In genomic region chr6:72512386-72513070, GRCm38 (mm10) we compare ENCODE assay signal across 8 mouse cellular contexts. TPM values are rescaled to one million over a fixed set of nuclear protein-coding genes. Genes with fewer than 3 reads are reported as not detected.
A peak's percentile ranks its signal among the peaks of the same experiment; 100 is the strongest.
DNase-seq lines count a peak whose midpoint lies in the region; ATAC-seq and TF ChIP-seq lines count a peak whose summit lies in the region.

No protein-coding gene starts in this region.

- H3K9me3 ChIP-seq in embryonic facial prominence, embryonic 14.5 days (ENCODE audit: control insufficient read depth, low read length): no peaks in the 10 kb centered on the region
- no peaks in the 10 kb centered on the region for H3K9me3 ChIP-seq in kidney, embryonic 14.5 days (ENCODE audit: control insufficient read depth, low read length)
- no peaks in the 10 kb centered on the region for H3K9me3 ChIP-seq in limb, embryonic 15.5 days
- no peaks in the 10 kb centered on the region for H3K9me3 ChIP-seq in midbrain, postnatal 0 days (ENCODE audit: low read length)

- peak; percentile 90 for DNase-seq in 3134 (ENCODE audit: extremely low read depth, insufficient read length, low spot score)
- peak; percentile 89 for DNase-seq in embryonic facial prominence, embryonic 14.5 days (ENCODE audit: low spot score)
- DNase-seq in heart, adult 9 months (ENCODE audit: low spot score in 2 of 2): peak; percentile 93
- DNase-seq in midbrain, postnatal 0 days (ENCODE audit: low spot score): peak; percentile 91
- DNase-seq in spleen, postnatal 10 days (ENCODE audit: low spot score in 2 of 2): peak; percentile 62 to 79

- H3K36me3 ChIP-seq in embryonic facial prominence, embryonic 14.5 days (ENCODE audit: control insufficient read depth, insufficient read depth, low read length): no peaks in the 10 kb centered on the region
- no peaks in the 10 kb centered on the region for H3K36me3 ChIP-seq in kidney, embryonic 14.5 days (ENCODE audit: control insufficient read depth, insufficient read depth, low read length)
- H3K36me3 ChIP-seq in limb, embryonic 15.5 days: no peaks in the 10 kb centered on the region
- H3K36me3 ChIP-seq in midbrain, postnatal 0 days (ENCODE audit: insufficient read depth, low read length): no peaks in the 10 kb centered on the region

- 8% methylated on average over 33 of the region's 33 CpGs for WGBS in bone marrow, adult 2 months
- whole genome bisulfite sequencing in embryonic facial prominence, embryonic 14.5 days: 9% methylated on average over 17 of the region's 33 CpGs
- 8% methylated on average over 33 of the region's 33 CpGs for WGBS in kidney, embryonic 14.5 days
- 5% methylated on average over 32 of the region's 33 CpGs for WGBS in limb, embryonic 15.5 days
- 1% methylated on average over 33 of the region's 33 CpGs for WGBS in midbrain, postnatal 0 days

- peak overlapping the region; percentile 72 for H3K27ac ChIP-seq in bone marrow, adult 2 months (ENCODE audit: control insufficient read depth, insufficient read depth, low read depth, low read length, poor library complexity)
- peak overlapping the region; percentile 92 for H3K27ac ChIP-seq in embryonic facial prominence, embryonic 14.5 days (replicated peaks; ENCODE audit: low read depth, low read length)
- peak overlapping the region; percentile 78 for H3K27ac ChIP-seq in kidney, embryonic 14.5 days (ENCODE audit: low read depth, low read length)
- H3K27ac ChIP-seq in limb, embryonic 15.5 days: peak overlapping the region; percentile 87
- H3K27ac ChIP-seq in midbrain, postnatal 0 days (ENCODE audit: low read depth, low read length): peak overlapping the region; percentile 76

- peak overlapping the region; percentile 78 for H3K4me3 ChIP-seq in bone marrow, adult 2 months (replicated peaks; ENCODE audit: control insufficient read depth, low read depth, low read length)
- H3K4me3 ChIP-seq in embryonic facial prominence, embryonic 14.5 days (ENCODE audit: low read depth, low read length): peak overlapping the region; percentile 32
- peak overlapping the region; percentile 25 for H3K4me3 ChIP-seq in kidney, embryonic 14.5 days (ENCODE audit: low read length)
- H3K4me3 ChIP-seq in limb, embryonic 15.5 days: peak overlapping the region; percentile 33
- H3K4me3 ChIP-seq in midbrain, postnatal 0 days (ENCODE audit: low read depth, low read length): no peak overlapping the region; the same call in 1 of the 2 replicates

- TF ChIP-seq POLR2A in bone marrow, adult 2 months (IDR thresholded peaks at IDR 0.05; ENCODE audit: borderline replicate concordance, control insufficient read depth, low read depth, low read length): no peak

- peaks cover 2% of the 10 kb centered on the region; the same call in 1 of the 2 replicates for H3K4me1 ChIP-seq in bone marrow, adult 2 months (ENCODE audit: control insufficient read depth, insufficient read depth, low read length)
- peaks cover 38% of the 10 kb centered on the region for H3K4me1 ChIP-seq in embryonic facial prominence, embryonic 14.5 days (ENCODE audit: control insufficient read depth, insufficient read depth, low read length)
- H3K4me1 ChIP-seq in kidney, embryonic 14.5 days (ENCODE audit: control insufficient read depth, insufficient read depth, low read length): peaks cover 13% of the 10 kb centered on the region
- H3K4me1 ChIP-seq in limb, embryonic 15.5 days: peaks cover 49% of the 10 kb centered on the region
- H3K4me1 ChIP-seq in midbrain, postnatal 0 days (ENCODE audit: insufficient read depth, low read length): peaks cover 10% of the 10 kb centered on the region; the same call in 1 of the 2 replicates

- ATAC-seq in embryonic facial prominence, embryonic 14.5 days (ENCODE audit: low read depth): peak; percentile 88
- ATAC-seq in kidney, embryonic 14.5 days (ENCODE audit: low FRiP score, low TSS enrichment): peak; percentile 77
- peak; percentile 64 for ATAC-seq in limb, embryonic 15.5 days (ENCODE audit: insufficient number of reproducible peaks, low FRiP score, low TSS enrichment, low read depth)
- peak; percentile 88 for ATAC-seq in midbrain, postnatal 0 days (ENCODE audit: low FRiP score)

- H3K4me2 ChIP-seq in embryonic facial prominence, embryonic 14.5 days (ENCODE audit: low read depth, low read length): peak overlapping the region; percentile 66
- peak overlapping the region; percentile 54 for H3K4me2 ChIP-seq in kidney, embryonic 14.5 days (replicated peaks; ENCODE audit: low read depth, low read length)
- peak overlapping the region; percentile 58 for H3K4me2 ChIP-seq in limb, embryonic 15.5 days
- H3K4me2 ChIP-seq in midbrain, postnatal 0 days (ENCODE audit: low read depth, low read length, poor library complexity, severe bottlenecking): peak overlapping the region; percentile 26

- TF ChIP-seq CTCF in bone marrow, adult 2 months (IDR thresholded peaks at IDR 0.05; ENCODE audit: control insufficient read depth, insufficient read depth, low read length): no peak
- TF ChIP-seq CTCF in midbrain, postnatal 0 days (IDR thresholded peaks at IDR 0.05): no peak

- peak overlapping the region; percentile 66 for H3K9ac ChIP-seq in embryonic facial prominence, embryonic 14.5 days (ENCODE audit: low read depth, low read length)
- H3K9ac ChIP-seq in kidney, embryonic 14.5 days (ENCODE audit: low read depth, low read length): peak overlapping the region; percentile 63
- 0 out of 2 replicates have a peak overlapping the region, but pooled peaks have one; percentile 21 for H3K9ac ChIP-seq in limb, embryonic 15.5 days
- peak overlapping the region; percentile 34; the same call in 1 of the 2 replicates for H3K9ac ChIP-seq in midbrain, postnatal 0 days (replicated peaks; ENCODE audit: low read length, poor library complexity, severe bottlenecking)

- H3K27me3 ChIP-seq in embryonic facial prominence, embryonic 14.5 days (replicated peaks; ENCODE audit: control insufficient read depth, insufficient read depth, low read length): no peaks in the 10 kb centered on the region
- H3K27me3 ChIP-seq in kidney, embryonic 14.5 days (ENCODE audit: control insufficient read depth, insufficient read depth, low read length): no peaks in the 10 kb centered on the region
- H3K27me3 ChIP-seq in limb, embryonic 15.5 days: no peaks in the 10 kb centered on the region
- H3K27me3 ChIP-seq in midbrain, postnatal 0 days (ENCODE audit: insufficient read depth, low read length): no peaks in the 10 kb centered on the region

RNA-seq across cellular contexts. Expression of gene Sh2d6, which starts 9.0 kb away (rescaled TPM):
- not detected in 2 replicates for polyA plus RNA-seq in bone marrow, adult 2 months (2011; ENCODE audit: insufficient read depth, insufficient read length, low replicate concordance, missing spikeins)
- polyA plus RNA-seq in embryonic facial prominence, embryonic 14.5 days (2014; fragmentation: Nextera tagmentation; extraction: Ambion mirVana): not detected in 2 replicates
- polyA plus RNA-seq in kidney, embryonic 14.5 days (2014; fragmentation: Nextera tagmentation; extraction: Ambion mirVana): not detected in 2 replicates
- polyA plus RNA-seq in limb, embryonic 15.5 days (2015; fragmentation: Nextera tagmentation; extraction: Ambion mirVana): 0.17 and 0.36 TPM in 2 replicates
- total RNA-seq in midbrain, postnatal 0 days (2014; rRNA removed): 0.28 TPM in 1 of 2 replicates, not detected in the other
- polyA plus RNA-seq in midbrain, postnatal 0 days (2015; fragmentation: Nextera tagmentation; extraction: Ambion mirVana): 0.25 and 0.48 TPM in 2 replicates

RNA-seq across cellular contexts. Expression of gene Capg, which starts 31.7 kb away (rescaled TPM):
- polyA plus RNA-seq in bone marrow, adult 2 months (2011; ENCODE audit: insufficient read depth, insufficient read length, low replicate concordance, missing spikeins): 16.4 and 60.4 TPM in 2 replicates
- 70.8 and 75.9 TPM in 2 replicates for polyA plus RNA-seq in embryonic facial prominence, embryonic 14.5 days (2014; fragmentation: Nextera tagmentation; extraction: Ambion mirVana)
- 63.8 and 66.6 TPM in 2 replicates for polyA plus RNA-seq in kidney, embryonic 14.5 days (2014; fragmentation: Nextera tagmentation; extraction: Ambion mirVana)
- polyA plus RNA-seq in limb, embryonic 15.5 days (2015; fragmentation: Nextera tagmentation; extraction: Ambion mirVana): 123 and 127 TPM in 2 replicates
- total RNA-seq in midbrain, postnatal 0 days (2014; rRNA removed): 6.7 and 12.2 TPM in 2 replicates
- 6.3 and 8.0 TPM in 2 replicates for polyA plus RNA-seq in midbrain, postnatal 0 days (2015; fragmentation: Nextera tagmentation; extraction: Ambion mirVana)
